In the genomic region with DNA sequence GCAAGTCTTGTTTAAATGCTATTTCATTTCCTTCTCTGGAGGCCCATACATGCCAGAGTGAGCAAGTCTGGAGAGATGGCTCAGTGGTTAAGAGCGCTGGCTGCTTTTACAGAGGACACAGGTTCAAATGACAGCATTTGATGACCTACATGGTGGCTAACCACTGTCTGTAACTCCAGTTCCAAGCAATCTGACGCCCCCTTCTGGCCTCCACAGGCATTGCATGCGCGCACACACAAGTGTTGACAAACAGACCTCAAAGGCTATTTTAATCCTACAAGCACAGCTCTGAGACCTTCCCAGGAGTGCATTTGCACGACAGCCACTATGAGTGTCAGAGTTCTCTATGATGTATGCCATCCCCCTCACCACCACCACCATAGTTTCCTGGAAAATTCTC, we compare ENCODE assay signal across 8 mouse cellular contexts.
DNase-seq lines count a peak whose midpoint lies in the region; ATAC-seq lines count a peak whose summit lies in the region.

No protein-coding gene starts in this region.

- H3K4me2 ChIP-seq in kidney, embryonic 16.5 days (replicated peaks; ENCODE audit: low read depth, low read length) = no peak overlapping the region
- no peak overlapping the region for H3K4me2 ChIP-seq in forebrain, embryonic 16.5 days (ENCODE audit: low read length)

- H3K27ac ChIP-seq in kidney, embryonic 16.5 days (ENCODE audit: low read length) = no peak overlapping the region
- no peak overlapping the region for H3K27ac ChIP-seq in forebrain, embryonic 16.5 days (ENCODE audit: low read length)

- H3K4me1 ChIP-seq in kidney, embryonic 16.5 days (ENCODE audit: insufficient read depth, low read length) = no peaks in the 10 kb centered on the region
- no peaks in the 10 kb centered on the region for H3K4me1 ChIP-seq in forebrain, embryonic 16.5 days (replicated peaks; ENCODE audit: control insufficient read depth, insufficient read depth, low read length)

- no peaks in the 10 kb centered on the region for H3K9me3 ChIP-seq in kidney, embryonic 16.5 days (ENCODE audit: low read length)
- H3K9me3 ChIP-seq in forebrain, embryonic 16.5 days (ENCODE audit: control insufficient read depth, low read length) = no peaks in the 10 kb centered on the region

- no peak overlapping the region for H3K4me3 ChIP-seq in kidney, embryonic 16.5 days (ENCODE audit: low read length)
- H3K4me3 ChIP-seq in forebrain, embryonic 16.5 days (replicated peaks; ENCODE audit: low read length) = no peak overlapping the region

- 65% methylated on average over 5 of the region's 5 CpGs for WGBS in kidney, embryonic 16.5 days
- 67% methylated on average over 5 of the region's 5 CpGs for WGBS in forebrain, embryonic 16.5 days

- DNase-seq in kidney, adult 18-20 months = peak; percentile 22
- peak; percentile 65 for DNase-seq in ES-CJ7 (ENCODE audit: low read depth, low spot score)
- peak; percentile 16 to 22 for DNase-seq in spleen, postnatal 14 days (ENCODE audit: low spot score in 2 of 2)
- DNase-seq in gastrocnemius, postnatal 25 days = no peak
- no peak for DNase-seq in urinary bladder, postnatal 10 days (ENCODE audit: low spot score)

- no peak overlapping the region for H3K9ac ChIP-seq in kidney, embryonic 16.5 days (replicated peaks; ENCODE audit: low read length)
- H3K9ac ChIP-seq in forebrain, embryonic 16.5 days (replicated peaks; ENCODE audit: low read depth, low read length) = no peak overlapping the region

- H3K27me3 ChIP-seq in kidney, embryonic 16.5 days (ENCODE audit: insufficient read depth, low read length) = no peaks in the 10 kb centered on the region
- no peaks in the 10 kb centered on the region for H3K27me3 ChIP-seq in forebrain, embryonic 16.5 days (replicated peaks; ENCODE audit: control insufficient read depth, insufficient read depth, low read length)

- H3K36me3 ChIP-seq in kidney, embryonic 16.5 days (ENCODE audit: insufficient read depth, low read length) = no peaks in the 10 kb centered on the region
- no peaks in the 10 kb centered on the region for H3K36me3 ChIP-seq in forebrain, embryonic 16.5 days (ENCODE audit: control insufficient read depth, insufficient read depth)

- ATAC-seq in kidney, embryonic 16.5 days (ENCODE audit: low FRiP score, low TSS enrichment) = no peak
- peak; percentile 47 for ATAC-seq in inflammation-experienced regulatory T-cells, adult 6 months
- ATAC-seq in forebrain, embryonic 16.5 days = no peak

Comparison
In these comparisons a context has a peak if more than half of its experiments do, and no peak if none do; other contexts are left out.
1. DNase-seq: peak in kidney, adult 18-20 months (single experiment), ES-CJ7 (single experiment) and spleen, postnatal 14 days (2 of 2); none in gastrocnemius, postnatal 25 days (single experiment) and urinary bladder, postnatal 10 days (single experiment).